Mouse (Mus musculus) myocyte (in vitro differentiated cells): ENCODE data around the gene Tmem145.

Experiments
- CEBPB ChIP-seq: IDR thresholded peaks from 2 replicates; pipeline ENCODE4 v1.6.1; 2011; ENCODE audit warnings: mild to moderate bottlenecking, moderate library complexity; ENCODE audit not compliant: poor library complexity, insufficient read depth, severe bottlenecking
- E2F4 ChIP-seq: IDR thresholded peaks from one replicate; pipeline ENCODE4 v1.6.1; 2011; ENCODE audit warnings: mild to moderate bottlenecking, control low read depth, moderate library complexity; ENCODE audit not compliant: insufficient read depth
- MAX ChIP-seq: IDR thresholded peaks from one replicate; pipeline ENCODE4 v1.6.1; 2011; ENCODE audit warnings: low read depth, mild to moderate bottlenecking, control low read depth
- MYOD1 ChIP-seq, 3 experiments: IDR thresholded peaks; one replicate each; pipeline ENCODE4 v1.6.1; 2011; ENCODE audit warnings: control low read depth in 2 of 3, low read depth in 2 of 3, mild to moderate bottlenecking in 2 of 3, moderate library complexity in 1 of 3; ENCODE audit not compliant: insufficient read length in 2 of 3, control insufficient read depth in 1 of 3
- POLR2A ChIP-seq: IDR thresholded peaks from one replicate; pipeline ENCODE4 v1.6.1; 2011; ENCODE audit warnings: low read depth, mild to moderate bottlenecking, control low read depth, moderate library complexity; ENCODE audit not compliant: insufficient read length
- POLR2AphosphoS2 ChIP-seq: IDR thresholded peaks from one replicate; pipeline ENCODE4 v1.6.1; 2011; ENCODE audit warnings: low read depth, control low read depth; ENCODE audit not compliant: insufficient read length
- SRF ChIP-seq: IDR thresholded peaks from one replicate; pipeline ENCODE4 v1.6.1; 2011; ENCODE audit warnings: low read depth; ENCODE audit not compliant: control insufficient read depth, insufficient read length
- TCF12 ChIP-seq: IDR thresholded peaks from one replicate; pipeline ENCODE4 v1.6.1; 2011; ENCODE audit warnings: mild to moderate bottlenecking, control low read depth; ENCODE audit not compliant: poor library complexity, insufficient read depth, severe bottlenecking
- TCF3 ChIP-seq: IDR thresholded peaks from one replicate; pipeline ENCODE4 v1.6.1; 2011; ENCODE audit warnings: low read depth, control low read depth; ENCODE audit not compliant: insufficient read length
- USF1 ChIP-seq: IDR thresholded peaks from one replicate; pipeline ENCODE4 v1.6.1; 2011; ENCODE audit warnings: low read depth, mild to moderate bottlenecking, control low read depth, moderate library complexity

DNA sequence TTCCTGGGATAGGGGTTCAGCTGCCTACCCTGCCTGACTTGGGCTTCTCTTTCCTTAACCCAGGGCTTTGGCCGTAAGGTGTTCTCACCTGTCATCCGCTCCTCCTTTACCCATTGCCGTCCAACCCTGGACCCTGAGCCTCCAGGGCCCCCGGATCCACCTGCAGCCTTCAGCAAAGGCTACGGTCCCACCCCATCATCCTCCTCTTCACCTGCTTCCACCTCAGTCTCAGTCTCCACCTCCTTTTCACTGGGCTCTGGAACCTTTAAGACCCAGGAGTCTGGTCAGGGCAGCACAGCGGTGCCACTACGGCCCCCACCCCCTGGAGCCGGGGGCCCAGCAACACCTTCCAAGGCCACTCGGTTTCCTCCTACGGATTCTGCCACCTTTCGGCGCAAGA lies 17.9 kb upstream of the Tmem145 start:
- TF ChIP-seq SRF, result no peak
- no peak for TF ChIP-seq POLR2A
- TF ChIP-seq CEBPB, result no peak
- no peak for TF ChIP-seq E2F4
- TF ChIP-seq USF1, result no peak
- TF ChIP-seq MAX, result no peak
- TF ChIP-seq MYOD1 (IDR thresholded peaks at IDR 0.05; ENCODE audit: control insufficient read depth in 1 of 3, insufficient read length in 2 of 3, low read depth in 2 of 3), result no peak
- TF ChIP-seq TCF12, result no peak
- TF ChIP-seq TCF3, result no peak
- TF ChIP-seq POLR2AphosphoS2, result no peak
